Mouse (Mus musculus) lung, postnatal 14 days (tissue): ENCODE measurements at regions not wholly inside any gene's neighbourhood (a gene's known extent, or its start where the extent isn't known, plus 50 kb on each side); places are given as distances from the start of the nearest gene placed in this dataset.
"Not testable (repeated sequence)": the region's sequence is repeated elsewhere in the genome, so short reads cannot be mapped to it uniquely, and the experiment has no call there.

Source experiments
- DNase-seq: peaks from one replicate; pipeline ENCODE4 v3.0.0; 2021

- no peak for DNase-seq
Measured at GRCm38 (mm10) chr15:9954941-9955340, 206.3 kb upstream of the Spef2 start.

GRCm38 (mm10) chr15:9974999-9975398 is 202.0 kb upstream of the Prlr start:
- DNase-seq: no peak

- no peak for DNase-seq
Measured at GRCm38 (mm10) chr15:10011289-10012234, 165.5 kb upstream of the Prlr start.

DNA sequence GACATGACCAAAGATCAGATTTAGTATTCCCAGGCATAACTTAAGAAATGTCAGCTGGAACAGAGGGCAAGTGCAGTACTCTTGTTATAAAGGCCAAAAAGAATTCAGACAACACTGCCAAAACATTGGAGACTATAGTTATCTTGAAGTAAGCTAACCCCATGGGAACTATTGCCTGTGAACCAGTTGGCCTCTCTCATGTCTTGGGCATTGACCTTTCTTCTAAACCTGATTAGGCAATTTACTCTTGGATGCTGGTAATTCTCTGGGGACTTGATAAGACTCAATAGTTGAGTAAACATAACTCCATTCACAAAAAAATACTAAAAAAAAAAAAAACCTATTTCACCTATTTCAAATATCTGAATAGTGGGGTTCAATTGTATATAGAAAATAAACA is 159.8 kb upstream of the Prlr start:
- no peak for DNase-seq

DNA sequence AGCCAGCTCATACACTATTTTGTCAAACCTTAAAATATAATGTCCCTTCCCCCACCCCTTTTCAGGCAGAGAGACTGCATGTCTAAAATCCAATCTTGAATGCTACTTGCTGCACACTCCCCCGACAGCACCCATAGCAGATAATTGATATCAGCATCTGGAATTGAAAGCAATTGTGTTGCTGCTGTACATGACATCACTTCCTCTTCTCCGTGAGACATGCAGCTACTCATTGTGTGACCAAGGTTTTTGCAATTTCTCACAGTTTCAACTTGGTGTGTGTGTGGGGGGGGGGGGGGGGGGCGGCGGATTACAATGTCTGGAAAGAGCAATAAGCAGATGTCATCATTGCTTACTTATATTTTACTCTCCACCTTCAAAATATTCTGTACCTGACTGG is 147.1 kb upstream of the Prlr start:
- no peak for DNase-seq

- DNase-seq: no peak
Measured at GRCm38 (mm10) chr15:10035561-10035960, 141.5 kb upstream of the Prlr start.

DNA sequence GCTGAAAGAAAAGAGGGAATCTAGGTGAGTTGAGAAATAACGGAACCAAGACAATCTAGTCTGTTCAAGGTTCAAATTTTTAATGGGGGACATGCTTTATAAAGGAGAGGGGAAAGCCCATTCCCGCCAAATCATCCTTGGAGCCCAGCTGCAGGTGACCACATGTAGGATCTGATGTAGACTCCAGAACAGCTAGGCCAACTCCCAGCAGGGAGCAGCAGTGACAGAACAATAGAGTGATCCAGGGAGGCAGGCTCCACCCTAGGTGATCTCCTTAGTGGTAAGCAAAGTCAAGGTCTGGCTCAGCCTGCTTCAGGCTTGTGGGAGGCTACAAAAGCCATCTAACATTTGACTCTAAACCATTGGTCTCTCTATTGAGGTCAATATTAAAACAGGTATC is 140.5 kb upstream of the Prlr start:
- DNase-seq: not testable (repeated sequence)

- no peak for DNase-seq
Measured at GRCm38 (mm10) chr15:10073580-10073979, 103.5 kb upstream of the Prlr start.

GRCm38 (mm10) chr15:10074916-10075315 is 102.1 kb upstream of the Prlr start:
- DNase-seq: peak; percentile 0

- no peak for DNase-seq
Measured at GRCm38 (mm10) chr15:10075391-10076060, 101.5 kb upstream of the Prlr start.

DNA sequence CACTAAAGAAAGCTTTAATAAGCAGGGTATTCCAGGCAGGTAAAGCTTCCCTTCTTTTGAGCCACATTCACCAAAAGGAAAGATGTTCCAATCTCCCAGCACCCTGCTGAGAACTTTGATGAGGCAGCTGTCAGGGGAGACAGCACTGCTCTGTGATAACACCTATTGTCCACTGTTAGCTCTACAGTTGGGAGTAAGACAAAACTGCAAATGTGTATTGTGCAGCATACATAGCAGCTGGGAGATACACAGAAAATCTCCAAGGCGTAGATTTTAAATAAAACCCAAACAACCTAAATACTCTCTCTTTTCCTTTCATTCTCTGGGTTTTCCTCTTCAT is 101.0 kb upstream of the Prlr start:
- DNase-seq: no peak

DNA sequence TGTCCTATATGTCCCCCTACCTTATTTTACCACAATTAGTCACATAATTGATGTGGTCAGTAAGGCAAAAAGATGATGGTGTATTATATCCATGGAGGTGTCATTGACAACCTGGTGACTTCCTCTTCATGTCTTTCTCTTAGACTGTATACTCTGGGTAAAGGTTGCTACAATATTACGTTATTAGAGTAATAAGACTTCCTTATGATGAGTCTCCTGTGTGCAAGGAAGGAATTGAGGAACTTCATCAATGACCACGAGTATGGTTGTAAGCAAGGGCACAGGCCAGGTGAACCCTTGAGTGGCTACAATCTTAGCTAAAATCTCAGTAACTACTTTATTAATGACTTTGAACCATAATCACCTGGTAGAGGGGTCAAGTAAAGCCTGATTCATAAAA is 98.6 kb upstream of the Prlr start:
- DNase-seq: no peak

DNA sequence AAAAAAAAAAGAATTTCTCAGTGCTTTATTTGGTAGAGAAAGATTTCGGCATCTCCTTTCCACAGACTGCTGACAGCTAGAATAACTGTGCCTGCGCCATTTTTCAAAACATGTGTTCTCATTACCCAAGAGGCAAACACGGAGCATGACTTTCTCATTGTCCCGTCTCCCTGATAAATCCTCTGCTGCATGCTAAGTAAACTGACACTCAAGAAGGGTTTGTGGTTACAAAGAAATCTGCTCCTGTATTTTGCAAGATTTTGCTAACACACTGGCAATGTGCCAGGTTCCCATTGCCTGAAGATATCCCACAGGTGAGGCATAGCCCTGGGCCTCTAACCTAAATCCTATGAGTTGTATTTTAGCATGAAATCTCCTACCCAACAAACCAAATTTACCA is 97.5 kb upstream of the Prlr start:
- no peak for DNase-seq

DNA sequence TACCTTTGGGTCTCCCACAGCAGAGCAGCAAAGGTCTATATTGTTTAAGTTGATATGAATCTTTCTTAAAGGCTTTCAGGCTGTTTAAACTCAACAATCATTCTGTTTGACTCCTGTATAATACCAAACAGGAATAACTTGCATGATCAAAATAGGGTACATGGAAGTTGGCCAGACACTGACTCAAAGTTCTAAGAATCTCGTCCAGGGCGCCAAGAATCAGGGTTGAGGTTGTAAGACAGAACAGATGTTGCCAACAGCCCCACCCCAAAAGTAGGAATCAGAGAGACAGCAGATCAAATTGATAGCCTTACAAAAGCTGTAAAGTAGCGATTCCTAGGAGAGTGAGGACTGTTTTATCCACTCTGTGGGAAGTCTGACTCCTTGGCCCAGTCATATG is 88.3 kb upstream of the Prlr start:
- no peak for DNase-seq

GRCm38 (mm10) chr15:10090384-10091092 is 86.5 kb upstream of the Prlr start:
- DNase-seq: no peak

- no peak for DNase-seq
Measured at GRCm38 (mm10) chr15:10103350-10103749, 73.7 kb upstream of the Prlr start.

DNA sequence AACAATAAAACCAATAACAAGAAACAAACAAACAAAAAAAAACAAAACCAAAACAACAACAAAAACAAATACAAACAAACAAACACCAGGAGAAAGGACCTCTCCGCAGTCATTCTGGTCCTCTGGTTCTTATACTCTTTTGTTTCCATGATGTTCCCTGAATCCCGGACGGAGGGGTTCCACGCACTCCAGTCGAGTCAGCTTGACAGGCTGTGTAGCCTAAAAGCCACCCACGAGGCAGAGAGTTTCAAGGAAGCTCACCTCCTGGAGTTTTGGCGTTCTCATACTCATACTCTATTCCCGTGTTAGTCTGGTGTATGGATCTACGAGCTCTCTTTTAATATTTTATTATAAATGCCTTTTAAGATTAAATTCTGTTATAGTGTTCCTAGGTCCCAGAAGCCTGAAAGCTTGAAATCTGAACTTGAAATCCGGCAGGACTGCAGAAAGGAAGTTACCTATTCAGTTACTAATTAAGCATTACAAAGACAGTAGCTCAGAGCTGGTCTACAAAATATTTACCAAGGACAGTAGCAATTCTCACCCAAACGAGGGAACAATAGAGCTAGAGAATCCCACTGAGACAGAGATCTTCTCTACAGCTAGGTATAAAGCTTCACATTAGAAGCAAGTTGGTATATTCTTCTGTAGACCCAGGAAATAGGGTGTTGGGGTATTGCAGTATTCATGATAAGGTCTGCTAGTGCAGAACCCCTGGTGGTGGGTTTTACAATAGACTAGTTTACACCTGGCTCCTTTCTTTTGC is 71.6 kb upstream of the Prlr start:
- not testable (repeated sequence) for DNase-seq

DNA sequence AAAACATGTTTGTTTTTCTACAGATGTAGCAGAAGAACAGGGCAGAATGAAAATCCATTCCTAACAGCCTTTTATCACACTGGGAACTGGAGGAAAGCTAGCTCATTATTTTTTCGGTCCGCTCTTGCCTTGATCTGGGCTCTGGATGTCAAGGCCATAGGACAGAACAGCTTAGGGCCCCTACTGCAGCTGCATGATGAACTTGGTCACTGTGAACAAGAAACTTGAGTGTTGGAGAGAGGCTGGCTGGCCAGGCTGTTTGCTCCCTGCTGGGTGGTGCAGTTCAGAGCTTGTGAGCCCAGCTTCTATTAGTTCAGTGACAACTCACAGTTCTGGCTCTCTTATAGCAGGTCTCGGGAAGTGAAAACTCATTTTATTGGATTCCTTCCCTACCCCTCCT is 70.2 kb upstream of the Prlr start:
- no peak for DNase-seq
